Mouse (Mus musculus): ENCODE measurements around the gene Tmigd3.

The Tmigd3 gene

DNA sequence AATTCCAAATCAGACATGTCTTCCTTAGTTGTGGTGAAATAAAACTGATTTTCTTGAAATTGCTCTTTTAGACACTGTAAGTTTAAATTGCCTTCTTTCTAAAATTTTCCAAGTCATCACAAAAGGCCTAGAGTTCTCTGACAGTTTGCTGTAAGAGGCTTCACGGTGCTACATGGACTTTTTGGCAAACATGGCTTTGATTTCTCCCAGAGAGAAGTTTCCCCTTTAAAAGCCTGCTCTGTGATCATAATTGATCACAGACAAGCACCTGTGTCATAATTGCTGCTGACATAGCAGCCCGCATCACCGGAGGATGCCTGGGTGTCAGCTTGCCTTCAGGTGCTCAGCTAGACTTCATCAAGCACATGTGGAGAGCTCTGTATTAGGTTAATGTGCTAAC is at the start of gene Tmigd3, which contains the start of gene Adora3:
Tmigd3 (plus strand) TSS at position 346 of the 400 bp plus-strand sequence.
Adora3 (plus strand) TSS at position 301 of the 400 bp plus-strand sequence.
- ATAC-seq (ENCODE audit: insufficient number of reproducible peaks, low FRiP score, low TSS enrichment) = no peak

DNA sequence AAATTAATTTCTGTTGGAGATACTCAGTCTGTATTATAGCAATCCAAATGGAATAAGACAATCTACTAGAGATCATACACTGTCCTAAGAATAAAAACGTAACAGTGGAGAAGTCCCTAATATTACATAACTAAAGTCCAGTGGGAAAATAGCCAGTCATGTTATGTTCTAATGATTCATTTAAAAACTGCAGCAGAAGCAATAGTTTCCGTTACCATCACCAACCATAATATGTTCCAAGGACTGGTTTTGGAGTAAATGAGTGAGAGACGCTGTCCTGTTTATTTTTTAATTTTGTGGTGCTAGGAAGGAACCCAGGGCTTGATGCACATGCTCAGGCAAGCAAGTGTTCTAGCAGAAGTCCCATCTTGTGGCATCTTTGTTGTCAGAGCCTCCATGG is 49.2 kb upstream of the Tmigd3 start:
- no peak for ATAC-seq (ENCODE audit: insufficient number of reproducible peaks, low FRiP score, low TSS enrichment)

DNA sequence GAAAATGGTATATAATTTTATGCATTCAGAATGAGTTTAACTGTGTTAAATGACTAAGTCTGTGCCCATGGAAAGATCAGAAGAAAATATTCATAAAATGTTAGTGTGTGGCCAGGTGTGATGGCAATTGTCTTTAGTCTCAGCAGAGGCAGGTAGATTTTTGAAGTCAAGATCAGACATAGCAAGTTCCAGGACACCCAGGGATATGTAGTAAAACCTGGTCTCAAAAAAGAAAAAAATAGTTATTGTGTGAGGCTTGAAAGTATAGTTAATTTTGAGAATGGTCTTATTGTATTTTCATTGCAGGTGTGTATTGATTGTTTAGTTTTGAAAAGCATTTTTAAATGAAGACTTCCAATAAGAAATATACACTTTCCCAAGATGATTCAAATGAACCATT is 47.1 kb upstream of the Tmigd3 start:
- ATAC-seq (ENCODE audit: insufficient number of reproducible peaks, low FRiP score, low TSS enrichment) = no peak

DNA sequence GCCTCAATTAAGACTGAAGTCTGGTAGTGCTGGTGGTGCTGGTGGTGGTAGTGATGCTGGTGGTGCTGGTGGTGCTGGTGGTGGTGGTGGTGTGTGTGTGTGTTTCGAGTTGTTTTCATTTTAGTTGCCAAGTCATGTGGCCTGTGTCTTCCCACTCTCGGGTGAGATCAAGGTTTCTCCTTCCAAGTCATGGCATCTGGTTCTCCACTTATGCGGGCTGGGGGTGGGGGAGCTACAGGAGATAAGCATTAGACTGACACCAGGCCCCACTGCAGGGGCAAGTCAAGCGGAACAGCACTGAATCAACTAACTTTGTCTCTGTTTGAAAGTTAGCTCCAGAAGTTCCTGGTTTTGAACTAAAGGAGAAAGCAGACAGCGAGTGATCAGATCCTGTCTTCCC is 46.6 kb upstream of the Tmigd3 start:
- no peak for ATAC-seq (ENCODE audit: insufficient number of reproducible peaks, low FRiP score, low TSS enrichment)

DNA sequence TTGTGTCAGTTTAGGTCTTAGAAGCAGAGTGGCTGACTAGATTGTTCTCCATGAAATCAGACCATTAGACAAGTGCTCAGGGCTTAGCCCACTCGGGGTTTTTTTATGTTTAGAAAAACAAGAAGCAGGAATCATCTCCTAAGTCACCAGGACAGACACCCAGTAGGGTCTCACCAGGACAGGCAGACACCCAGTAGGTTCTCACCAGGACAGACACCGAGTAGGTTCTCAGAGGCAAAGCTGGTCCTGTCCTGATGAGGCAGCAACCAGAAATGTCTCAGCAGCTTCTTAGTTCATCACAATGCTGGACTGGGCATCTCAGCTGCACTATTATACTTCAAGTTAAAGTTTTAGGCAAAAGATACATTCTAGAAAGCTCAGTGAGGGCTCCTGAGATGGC is 46.0 kb upstream of the Tmigd3 start:
- no peak for ATAC-seq (ENCODE audit: insufficient number of reproducible peaks, low FRiP score, low TSS enrichment)

DNA sequence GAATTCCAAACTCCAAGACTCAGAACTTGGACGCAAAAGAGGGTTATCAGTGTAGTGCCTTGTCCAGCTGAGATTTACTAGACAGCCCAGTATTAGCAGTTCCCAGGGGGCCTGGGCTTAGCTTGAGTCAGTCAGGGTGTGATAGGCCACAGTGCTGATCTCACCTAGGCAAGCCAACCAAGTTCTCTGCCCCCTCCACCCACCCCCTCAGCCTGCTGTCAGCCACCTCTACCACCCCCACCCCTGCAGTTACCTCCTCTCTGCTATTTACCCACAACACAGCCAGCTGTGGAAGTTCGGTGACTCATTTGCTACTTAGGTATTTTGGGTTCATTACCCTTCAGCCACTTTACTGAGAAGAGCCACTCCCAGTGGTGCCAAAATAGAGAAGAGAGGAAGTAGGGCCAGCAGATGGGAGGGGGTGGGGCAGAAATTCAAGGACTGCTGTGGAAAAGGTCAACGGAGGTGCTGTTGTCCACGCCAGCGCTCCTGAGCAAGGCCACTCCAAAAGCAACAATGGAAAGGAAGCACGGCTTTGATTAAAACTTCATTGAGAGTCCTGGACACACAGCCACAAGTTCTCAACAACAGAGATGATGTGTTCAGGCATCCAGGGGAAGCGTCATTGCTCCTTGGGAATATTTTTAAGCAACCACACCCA is 45.1 kb upstream of the Tmigd3 start:
- no peak for ATAC-seq (ENCODE audit: insufficient number of reproducible peaks, low FRiP score, low TSS enrichment)

DNA sequence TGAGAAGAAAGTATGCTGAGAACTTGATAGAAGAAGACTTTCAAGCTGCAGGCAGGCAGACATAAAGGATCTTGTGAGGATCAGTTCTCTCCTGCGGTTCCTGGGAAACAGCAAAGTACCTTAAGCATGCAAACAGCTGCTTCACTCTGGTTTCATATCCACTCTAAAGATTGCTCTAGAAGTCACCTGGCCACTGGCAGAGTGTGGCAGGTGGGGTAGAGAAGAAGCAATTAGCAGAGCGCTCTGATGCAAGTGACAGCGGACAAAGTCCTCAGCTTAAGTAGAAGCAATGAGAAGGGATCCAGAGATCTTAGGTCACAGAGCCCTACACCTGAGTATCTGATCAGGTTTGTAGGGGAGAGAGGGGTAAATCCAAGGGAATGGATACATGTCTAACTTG is 39.1 kb upstream of the Tmigd3 start:
- ATAC-seq (ENCODE audit: insufficient number of reproducible peaks, low FRiP score, low TSS enrichment) = no peak

DNA sequence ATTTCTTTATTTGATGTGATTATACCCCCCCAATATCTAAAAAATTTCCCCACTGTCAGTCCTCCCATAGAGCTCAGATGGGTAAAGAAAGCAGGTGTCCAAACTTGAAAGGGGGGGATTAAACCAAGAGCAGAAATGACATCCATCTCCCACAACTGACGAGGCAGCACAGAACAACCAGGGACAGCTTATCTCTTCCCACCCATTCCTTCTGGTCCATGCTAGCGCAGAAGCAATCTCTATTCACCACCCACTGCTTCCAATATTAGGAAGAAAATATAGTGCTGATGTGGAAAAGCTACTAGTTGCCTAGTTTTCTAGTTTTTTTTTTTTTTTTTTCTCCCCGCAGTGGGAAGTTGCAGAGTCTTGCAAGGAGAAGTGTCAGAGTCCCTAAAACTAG is 34.8 kb upstream of the Tmigd3 start:
- ATAC-seq (ENCODE audit: insufficient number of reproducible peaks, low FRiP score, low TSS enrichment) = no peak

DNA sequence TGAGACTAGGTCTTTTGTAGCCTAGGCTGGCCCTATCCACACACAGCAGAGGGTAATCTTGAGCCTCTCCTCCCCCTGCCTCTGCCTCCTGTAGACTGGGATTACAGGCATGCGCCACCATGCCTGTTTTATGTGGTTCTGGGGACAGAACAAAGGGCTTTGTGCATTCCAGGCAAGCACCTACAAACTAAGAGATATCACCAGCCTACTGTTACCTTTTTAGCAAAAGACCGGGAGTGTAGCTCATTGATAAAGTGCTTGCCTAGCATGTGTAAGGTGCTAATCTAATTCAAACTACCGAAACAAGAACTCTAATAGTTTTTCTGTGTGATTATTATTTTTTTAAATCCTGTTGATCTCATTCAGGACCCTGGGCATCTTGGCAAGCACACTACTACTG is 33.8 kb upstream of the Tmigd3 start:
- no peak for ATAC-seq (ENCODE audit: insufficient number of reproducible peaks, low FRiP score, low TSS enrichment)

DNA sequence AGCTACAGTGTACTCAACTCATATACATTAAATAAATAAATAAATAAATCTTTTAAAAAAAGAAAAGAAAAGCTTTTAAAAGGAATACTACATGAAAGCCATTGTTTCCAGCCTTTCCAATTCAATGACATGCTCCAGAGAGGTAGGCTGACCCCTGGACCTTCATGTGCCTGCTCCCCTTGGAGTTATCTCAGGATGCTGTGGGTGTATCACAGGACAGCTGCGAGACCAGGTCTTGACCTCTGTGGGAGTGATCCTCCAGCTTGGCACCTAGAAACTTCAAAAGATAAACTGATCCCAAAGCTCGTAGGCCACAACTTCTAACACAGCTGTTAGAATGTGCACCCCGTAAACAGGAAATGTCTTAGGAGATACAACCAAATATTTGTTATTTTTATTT is 32.0 kb upstream of the Tmigd3 start:
- no peak for ATAC-seq (ENCODE audit: insufficient number of reproducible peaks, low FRiP score, low TSS enrichment)

DNA sequence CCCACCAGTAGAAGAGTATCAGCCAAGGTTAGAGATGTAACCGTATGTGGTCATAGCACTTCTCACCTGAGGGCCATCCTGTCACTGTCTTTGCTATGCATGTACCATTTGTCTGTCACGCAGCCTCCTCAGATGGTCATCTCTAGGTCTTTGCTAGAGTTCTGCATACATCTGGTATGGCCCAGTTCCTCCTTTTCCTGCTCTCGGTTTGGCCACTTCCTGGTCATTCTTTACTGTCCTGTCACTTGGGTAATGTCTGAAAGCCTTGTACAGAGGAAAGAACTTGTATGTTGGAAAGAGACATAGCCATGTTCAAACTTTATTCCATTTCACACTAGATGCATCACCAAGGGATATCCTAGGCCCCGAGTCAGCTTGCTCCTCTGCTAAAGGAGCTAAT is 30.9 kb upstream of the Tmigd3 start:
- no peak for ATAC-seq (ENCODE audit: insufficient number of reproducible peaks, low FRiP score, low TSS enrichment)

DNA sequence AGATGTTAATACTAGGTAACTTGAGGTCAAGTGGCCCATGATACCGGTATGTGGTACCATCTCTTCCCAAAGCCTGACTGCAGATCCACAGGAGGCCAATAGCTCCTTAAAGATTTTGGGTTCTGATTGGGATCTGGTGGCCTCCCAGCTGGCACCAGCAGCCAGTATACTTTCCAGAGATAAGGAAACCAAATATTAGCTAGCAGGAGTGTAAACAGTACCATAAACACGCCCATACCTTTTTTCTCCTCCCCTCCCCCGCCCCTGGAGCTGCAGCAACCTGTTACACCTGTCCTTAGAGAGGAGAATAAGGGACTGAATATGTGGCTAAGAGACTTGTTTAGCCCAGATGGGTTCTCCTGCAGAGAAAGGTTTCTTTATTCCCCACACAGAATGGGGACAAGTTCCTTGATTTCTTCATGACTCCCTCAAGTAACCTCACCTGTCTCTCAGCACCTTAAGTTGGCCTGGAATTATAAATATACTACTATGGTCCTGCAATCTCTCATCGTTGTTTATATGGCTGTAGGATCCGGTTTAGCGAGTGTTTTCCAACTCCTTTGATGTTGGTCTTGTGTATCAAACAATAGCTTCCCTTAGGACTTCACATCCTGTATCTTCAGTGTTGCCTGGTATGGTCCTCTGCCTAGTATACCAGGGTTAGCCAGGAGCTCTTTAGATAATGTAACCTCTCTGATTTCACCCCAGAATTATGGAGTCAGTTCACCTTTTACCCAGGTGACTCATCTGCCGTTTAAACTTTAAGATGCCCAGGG is 24.2 kb upstream of the Tmigd3 start:
- no peak for ATAC-seq (ENCODE audit: insufficient number of reproducible peaks, low FRiP score, low TSS enrichment)

DNA sequence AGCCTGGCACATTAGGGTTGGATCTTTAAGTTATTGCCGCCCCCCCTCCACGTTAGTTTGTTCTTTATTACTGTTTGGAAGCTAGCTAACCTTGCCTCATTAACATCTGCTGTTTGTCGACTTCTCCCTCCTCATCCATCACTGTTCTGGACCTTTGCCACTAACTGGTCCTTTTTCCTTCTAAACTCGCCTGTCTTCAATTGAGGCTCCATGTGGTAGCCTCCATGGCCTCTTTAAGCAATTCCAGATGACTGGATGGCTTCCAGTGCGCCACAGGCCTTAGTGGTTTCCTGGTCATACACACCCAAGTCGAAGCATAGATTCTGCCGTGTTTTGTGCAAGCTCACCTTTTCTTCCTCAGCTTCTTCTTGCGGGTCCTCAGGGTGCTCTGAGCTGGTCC is 16.9 kb upstream of the Tmigd3 start:
- ATAC-seq (ENCODE audit: insufficient number of reproducible peaks, low FRiP score, low TSS enrichment) = no peak

DNA sequence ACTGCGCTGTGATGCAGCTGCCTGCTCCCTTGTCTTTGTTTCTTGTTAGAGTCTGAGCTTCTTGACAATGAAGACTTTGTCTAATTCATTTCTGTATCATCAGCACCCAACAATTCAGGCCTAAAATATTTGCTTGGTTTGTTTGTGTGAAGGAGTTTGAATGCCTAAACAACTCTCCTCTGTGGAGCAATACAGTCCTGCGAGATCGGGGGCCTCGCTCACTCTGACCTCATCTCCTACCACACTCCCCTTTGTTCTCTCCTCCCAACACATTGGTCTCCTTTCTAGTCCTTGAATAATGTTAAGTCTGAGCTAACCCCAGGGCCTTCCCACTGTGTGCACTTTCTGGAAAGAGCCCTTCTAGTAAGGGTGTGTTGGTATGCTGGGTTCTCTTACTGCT is 15.9 kb upstream of the Tmigd3 start:
- ATAC-seq (ENCODE audit: insufficient number of reproducible peaks, low FRiP score, low TSS enrichment) = no peak

DNA sequence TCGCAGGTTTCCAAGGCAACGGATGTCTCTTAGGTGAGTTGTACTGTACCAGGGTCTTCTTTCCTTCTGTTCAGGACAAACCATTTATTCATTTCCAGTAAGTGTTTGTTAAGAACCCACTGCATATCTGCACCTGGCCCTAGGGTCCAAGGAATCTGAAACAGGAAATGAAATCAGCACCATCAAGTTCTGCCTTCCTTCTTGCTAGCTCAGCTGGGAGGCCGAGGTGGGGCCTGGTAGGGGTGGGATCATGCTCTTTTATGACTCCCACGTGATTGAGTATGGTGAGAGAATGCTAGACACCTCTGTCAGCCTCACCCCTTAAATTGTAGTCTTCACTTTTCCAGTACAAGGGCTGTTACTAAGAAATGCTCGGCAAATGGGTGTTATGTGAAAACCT is 13.2 kb upstream of the Tmigd3 start:
- no peak for ATAC-seq (ENCODE audit: insufficient number of reproducible peaks, low FRiP score, low TSS enrichment)

DNA sequence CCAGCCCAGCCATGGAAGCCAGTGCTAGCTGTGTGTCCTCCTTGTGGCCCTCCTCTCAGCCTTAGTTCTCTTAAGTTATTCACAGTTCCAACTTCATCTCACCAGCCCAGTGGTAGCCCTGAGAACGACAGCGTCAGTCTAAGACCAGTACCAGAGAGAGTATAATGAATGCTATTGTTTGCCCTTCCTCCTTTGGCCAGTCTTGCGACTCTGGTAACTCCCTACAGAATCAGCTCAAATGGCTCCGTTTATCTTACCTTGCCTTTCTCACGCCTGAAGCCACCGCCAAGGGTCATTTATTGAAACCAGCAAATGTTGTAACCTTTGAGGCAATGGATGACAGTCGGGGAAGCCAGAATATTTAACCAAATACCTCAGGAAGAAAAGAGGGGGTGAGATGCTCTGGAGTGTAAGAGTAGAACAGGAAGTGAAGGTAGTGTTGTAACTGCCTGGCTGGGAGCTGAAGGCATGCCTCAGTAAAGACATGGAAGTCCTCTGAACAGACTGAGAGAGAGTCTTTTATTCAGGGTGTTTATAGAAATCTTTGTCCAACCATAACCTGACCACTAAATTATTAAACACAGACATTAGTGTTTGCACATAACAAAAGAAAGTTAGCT is 8.8 kb upstream of the Tmigd3 start:
- ATAC-seq (ENCODE audit: insufficient number of reproducible peaks, low FRiP score, low TSS enrichment) = no peak

DNA sequence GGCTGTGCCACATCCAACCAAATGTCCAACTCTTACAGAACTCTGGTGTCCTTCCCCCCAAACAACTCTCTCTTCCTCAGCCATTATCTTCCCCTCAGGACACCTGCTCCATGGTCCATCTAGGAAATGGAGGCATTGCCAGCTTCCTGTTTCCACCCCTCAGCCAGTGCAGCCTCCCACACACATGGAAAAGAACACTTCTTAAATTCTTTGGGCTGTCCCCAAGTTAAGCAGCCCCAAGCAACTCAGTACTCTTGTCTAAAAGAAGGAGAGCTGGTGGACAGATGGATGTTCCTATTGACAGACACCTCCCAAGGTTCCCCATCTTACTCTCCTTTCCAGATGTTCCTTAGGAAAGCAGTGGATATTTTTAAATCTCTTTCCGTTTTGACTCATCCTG is 6.6 kb upstream of the Tmigd3 start:
- no peak for ATAC-seq (ENCODE audit: insufficient number of reproducible peaks, low FRiP score, low TSS enrichment)

DNA sequence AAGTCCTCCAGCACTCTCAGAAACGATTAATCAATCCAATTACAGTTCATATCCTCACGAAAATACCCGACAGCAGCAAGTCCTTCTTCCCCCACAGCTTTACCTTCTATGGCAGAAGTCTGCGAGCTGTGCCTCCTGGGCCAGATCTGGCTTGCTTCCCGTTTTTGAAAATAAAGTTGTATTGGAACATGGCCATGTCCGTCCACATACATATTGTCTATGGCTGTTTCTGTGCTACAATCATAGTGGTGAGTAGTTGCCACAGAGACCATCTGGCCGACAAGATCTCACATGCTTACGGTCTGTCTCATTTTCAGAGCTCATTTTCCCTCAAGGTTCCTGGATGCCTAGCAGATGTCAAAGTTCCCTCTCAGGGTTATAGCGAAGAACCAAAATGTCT is 5.6 kb upstream of the Tmigd3 start:
- ATAC-seq (ENCODE audit: insufficient number of reproducible peaks, low FRiP score, low TSS enrichment) = no peak

DNA sequence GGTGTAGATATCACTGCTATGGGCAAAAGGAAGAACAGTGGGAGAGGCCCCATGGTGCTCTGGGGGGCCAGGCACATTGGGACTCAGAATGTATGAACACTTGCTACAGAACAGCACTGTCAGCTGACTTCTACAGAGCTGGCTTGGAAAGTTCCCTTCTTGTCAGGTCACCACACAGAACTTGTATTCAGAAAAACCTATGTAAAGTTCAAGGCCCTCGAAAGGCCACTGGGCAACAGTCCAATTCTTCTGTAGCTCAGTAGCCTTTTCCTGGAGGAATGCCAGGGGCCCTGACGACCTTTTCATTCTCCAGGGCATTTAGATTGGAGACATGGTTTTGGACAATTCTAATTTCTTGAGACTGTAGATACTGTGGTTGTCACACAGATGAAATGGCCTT is 2.6 kb upstream of the Tmigd3 start:
- ATAC-seq (ENCODE audit: insufficient number of reproducible peaks, low FRiP score, low TSS enrichment) = no peak

DNA sequence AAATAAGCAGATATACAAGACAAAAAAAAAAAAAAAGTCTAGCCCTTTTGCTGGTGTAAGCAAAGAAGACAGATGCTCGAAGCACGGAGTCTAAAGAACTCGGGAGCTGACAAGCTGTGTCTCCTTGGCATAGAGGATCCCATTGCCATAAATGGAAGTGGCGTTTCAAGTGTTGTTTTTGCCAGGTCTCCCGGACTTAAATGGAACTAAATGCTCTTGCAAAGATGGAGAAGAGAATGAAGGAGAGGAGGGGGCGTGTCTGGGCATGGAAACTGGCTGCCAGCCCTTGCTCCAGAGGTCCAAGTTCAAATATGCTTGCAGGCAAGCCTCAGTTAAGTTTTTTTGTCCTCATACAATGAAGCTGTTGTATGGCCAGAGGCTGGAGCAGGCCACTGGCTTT is 1.3 kb downstream of the Tmigd3 start:
- ATAC-seq (ENCODE audit: insufficient number of reproducible peaks, low FRiP score, low TSS enrichment) = no peak

DNA sequence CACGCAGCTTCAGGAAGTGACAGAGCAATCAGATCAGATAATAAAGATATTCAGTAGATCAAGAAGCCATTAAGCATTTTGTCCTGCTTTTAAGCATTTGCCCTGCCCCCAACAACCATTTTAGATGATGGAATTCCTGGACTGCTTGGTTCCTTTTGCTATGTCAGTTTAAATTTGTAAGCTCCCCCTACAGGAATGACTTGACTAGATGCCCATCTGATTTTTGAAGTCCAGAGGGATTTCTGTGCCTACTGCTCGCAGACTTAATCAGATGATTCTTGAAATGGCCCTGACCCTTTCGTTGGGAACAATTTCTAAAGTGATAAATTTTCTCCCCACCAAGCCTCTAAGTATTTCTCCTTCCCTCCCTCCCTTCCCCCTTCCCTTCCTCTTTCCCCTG is 1.9 kb downstream of the Tmigd3 start:
- ATAC-seq (ENCODE audit: insufficient number of reproducible peaks, low FRiP score, low TSS enrichment) = no peak
